Mouse (Mus musculus) NIH3T3 (cell line): ENCODE measurements at regions not wholly inside any gene's neighbourhood (a gene's known extent, or its start where the extent isn't known, plus 50 kb on each side); places are given as distances from the start of the nearest gene placed in this dataset.

ENCODE experiments used
- DNase-seq: peaks from one replicate; pipeline ENCODE4 v3.0.0-alpha.2; 2012; ENCODE audit warnings: low read depth

DNA sequence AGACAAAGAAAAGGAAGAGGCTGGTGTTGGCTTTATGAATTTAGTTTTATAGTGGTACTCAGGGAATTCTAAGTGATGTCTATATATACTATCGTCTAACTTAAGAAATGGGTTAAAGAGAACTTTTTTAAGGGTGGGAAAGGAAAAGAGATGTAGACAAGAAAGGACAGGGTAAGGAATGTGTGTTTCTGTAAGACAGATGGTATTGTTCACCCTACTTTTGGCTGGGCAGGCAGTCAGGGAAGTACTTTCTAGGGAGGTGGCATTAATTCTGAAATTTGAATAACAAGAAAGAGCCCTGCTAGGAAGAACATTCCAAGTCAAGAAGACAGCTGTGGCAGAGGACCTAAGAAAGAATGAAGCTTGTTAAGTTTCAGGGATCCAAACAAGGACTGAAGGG lies 263.0 kb downstream of the Pik3r1 start:
- no peak for DNase-seq

- peak; percentile 47 for DNase-seq
These were observed 263.8 kb downstream of the Pik3r1 start for GRCm38 (mm10) chr13:101504241-101504640.

DNA sequence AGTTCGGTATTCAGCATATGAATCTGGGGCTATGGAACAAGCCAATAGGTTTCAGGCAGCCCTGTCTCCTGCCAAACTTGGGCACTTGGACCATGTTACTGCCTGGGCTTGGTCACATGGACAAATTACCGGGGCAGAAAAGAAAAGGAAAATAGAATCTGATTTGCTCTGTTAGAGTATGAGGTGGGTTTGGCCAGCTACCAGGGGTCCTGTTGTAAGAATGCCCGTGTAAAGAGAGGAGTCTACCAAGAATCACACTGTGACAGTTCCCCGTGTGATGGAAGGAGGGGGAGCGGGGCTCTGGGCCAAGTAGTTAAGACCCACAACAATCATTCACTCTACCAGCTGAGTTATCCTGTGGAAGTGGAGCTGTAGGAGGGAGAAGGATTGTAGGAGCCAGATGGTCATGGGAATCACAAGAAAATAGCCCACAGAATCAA lies 266.2 kb downstream of the Pik3r1 start:
- no peak for DNase-seq

GRCm38 (mm10) chr13:101501061-101501460 lies 267.0 kb downstream of the Pik3r1 start:
- no peak for DNase-seq

DNA sequence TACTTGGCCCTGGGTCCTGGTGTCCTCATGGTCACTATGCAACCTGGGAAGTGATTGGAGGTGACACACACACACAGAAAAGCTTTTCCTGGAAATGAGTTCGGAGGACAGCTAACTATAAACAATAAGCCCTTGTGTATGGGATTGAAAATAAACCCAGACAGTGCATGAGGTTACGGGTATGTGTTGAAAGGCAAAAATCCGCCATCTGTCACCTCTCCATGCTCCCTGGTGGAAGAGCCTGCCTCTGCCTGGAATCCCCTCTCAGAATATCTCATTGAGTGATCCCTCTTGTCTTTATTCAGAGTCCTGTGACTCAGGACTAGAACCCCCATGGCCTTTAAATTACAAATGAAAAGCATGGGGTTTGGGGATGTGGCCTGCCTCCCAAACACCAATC lies 276.2 kb downstream of the Pik3r1 start:
- DNase-seq: no peak

DNA sequence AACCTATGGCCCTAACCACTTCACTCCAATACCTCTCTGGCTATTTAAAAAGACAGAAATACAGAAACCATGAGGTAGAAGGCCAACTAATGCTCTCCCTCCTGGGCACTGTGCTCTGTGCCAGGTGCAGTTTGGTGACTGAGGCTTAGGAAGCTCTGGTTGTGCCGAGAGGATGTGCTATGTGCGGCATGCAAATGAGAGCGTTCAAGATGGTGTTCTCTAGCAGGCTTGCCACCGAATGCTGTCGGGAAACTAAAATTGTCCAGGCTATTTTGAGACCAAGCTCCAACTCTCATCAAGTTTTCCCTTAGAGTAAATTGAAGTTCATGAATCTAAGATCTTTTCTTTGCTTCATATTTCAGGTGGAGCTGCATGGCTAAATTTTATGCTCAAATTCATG lies 277.1 kb downstream of the Pik3r1 start:
- no peak for DNase-seq

DNA sequence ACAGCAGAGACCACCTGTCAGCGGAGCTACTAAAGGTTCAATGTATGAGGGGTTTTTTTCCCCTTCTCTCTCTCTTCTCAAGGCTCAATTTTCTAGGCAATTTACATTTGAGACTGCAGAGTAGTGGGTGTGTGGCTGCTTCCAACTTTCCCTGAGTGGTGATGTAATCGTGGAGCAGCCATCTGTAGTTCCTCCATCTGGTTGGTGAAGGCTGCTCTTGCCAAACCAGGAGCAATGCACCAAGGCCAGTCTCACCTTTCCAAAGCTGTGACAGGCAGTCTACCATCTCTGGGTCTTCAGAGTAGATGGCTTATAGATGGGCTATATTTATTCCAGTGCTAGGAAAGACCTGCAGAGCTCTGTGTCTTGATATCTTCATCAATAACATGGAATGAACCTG lies 280.4 kb downstream of the Pik3r1 start:
- no peak for DNase-seq

- DNase-seq: no peak
These were observed 282.2 kb downstream of the Pik3r1 start for GRCm38 (mm10) chr13:101485823-101486222.

GRCm38 (mm10) chr13:101483816-101484215 lies 284.2 kb downstream of the Pik3r1 start:
- DNase-seq: peak; percentile 16

DNA sequence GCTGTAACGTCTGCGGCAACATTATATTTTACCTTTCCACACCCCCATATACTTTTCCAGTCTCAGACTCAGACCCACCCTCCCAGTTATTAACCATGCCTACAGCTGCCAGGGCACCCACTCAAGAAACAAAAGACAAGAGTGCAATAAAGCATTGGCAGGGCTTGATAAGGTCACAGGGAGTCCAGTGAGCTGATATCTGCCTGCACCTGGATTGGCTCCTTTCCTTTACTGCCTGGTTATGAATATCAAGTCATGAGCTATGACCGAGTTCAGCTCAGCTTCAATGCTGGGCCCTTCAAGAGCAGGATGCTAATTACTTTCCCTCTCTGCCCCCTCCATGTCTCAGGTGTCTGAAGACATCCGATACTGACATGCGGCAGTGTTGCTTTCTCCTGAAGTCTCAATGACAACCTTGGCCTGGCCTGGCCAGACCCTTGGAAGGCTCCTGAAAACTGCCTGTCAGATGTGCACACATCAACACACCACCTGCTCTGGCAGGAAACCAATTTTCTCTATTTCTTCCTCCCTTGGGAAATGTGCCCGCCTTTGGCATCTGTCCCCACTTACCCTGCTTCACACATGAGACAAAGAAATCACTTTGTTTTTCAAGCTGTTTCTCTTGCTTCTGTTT lies 286.3 kb downstream of the Pik3r1 start:
- DNase-seq: no peak

- no peak for DNase-seq
These were observed 288.7 kb downstream of the Pik3r1 start for GRCm38 (mm10) chr13:101479297-101479652.

DNA sequence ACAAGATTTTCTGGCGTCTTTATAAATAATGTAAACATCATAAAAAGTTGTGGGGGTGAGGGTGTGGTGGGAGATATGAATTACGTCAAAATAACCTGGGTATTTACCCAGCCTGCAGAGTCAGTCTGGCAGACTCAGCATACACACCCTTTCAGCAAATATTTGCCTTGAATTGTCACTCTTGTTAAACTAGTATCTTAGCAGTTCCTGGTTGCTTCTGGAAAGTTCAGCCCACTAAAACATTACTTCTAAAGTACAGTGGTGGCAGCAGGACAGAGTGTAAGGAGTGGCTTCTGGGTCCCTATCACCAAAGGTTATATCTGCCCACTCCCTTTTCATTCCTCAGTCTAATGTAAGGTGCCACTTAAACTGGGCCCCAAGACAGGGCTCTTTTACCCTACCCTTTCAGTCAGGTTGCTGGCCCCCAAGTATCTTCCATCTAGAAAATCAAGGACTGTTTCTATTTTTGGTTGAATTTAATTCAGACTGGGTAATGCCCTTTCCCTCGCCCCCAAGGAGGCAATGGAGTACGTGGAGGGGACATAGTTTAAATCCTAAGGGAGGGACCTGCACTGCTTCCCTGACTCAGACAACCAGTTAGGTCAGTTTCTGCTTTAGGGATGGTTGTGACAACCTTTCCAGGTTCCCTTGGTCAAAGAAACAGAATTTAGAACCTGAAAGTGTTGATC lies 289.3 kb downstream of the Pik3r1 start:
- no peak for DNase-seq

- no peak for DNase-seq
These were observed 294.7 kb downstream of the Pik3r1 start for GRCm38 (mm10) chr13:101473349-101473748.

DNA sequence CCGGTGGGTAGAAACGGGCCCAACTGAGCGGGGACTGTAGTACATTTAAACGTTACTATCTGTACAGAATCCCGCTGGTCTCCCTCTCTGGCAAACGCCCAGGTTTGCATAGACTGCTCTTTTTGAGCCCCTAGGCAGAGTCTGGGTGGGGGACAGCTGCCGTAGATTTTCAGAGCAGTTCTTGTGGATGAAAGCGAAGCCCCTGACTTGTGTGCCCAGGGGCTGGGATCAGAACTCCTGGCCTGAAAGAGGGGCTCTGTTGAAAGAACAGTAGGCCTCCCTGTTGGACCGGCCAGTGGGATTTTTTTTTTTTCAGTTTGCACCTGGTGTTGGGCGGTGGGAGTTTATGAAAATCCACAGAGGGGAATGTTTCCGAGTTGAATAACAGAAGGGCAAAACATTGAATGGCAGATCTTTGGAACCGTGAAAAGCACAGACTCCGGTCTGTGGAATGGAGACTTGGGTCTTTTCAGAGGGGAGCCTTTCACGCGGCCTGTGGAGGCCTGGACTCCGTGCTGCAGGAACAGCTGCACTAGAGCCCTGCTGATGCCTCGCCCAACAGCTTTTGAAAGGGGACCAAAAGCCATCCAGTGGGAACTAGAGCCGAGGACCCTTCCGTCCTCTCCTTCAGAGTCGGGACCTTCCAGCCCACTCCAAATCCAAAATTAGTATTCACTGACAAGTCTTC lies 297.3 kb downstream of the Pik3r1 start:
- no peak for DNase-seq

GRCm38 (mm10) chr13:101465748-101466127 lies 302.3 kb downstream of the Pik3r1 start:
- no peak for DNase-seq

DNA sequence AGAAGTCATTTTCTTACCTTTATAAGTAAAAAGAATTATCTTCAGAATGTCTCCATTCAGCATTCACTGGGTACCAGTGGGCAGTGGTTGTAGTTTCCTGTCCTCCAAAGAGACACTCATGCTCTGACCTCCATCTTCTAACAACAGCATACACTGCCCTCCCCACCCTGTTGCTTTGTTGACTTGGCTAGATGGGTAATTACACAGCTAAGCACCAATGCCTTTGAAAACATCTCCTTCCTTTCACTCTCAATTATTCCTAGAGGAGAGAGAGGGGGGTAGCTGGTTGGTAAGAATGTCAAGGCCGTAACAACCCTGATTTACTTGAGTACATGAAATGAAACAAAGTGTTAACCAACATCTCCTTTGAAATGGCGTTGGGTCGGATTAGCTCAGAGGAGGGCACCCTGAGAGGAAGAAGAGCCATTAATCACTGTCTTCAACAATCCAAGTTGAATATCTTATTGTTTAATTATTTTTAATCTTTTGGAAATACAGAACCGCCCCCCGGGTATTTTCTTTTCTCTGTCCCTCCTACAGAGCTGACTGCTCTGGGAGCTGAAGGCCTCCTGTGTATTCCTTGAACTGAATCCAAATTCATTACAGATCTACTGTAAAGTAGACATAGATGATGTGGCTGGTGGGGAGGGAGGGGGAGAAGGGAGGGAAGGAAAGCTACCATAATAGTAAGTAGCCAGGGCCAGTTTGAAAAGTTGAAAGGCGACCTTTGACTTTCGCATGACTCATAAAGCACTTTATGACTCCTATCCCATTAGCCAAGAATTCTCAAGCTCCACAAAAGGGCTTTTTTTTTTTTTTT lies 302.9 kb downstream of the Pik3r1 start:
- DNase-seq: peak; percentile 39

- no peak for DNase-seq
These were observed 311.1 kb downstream of the Pik3r1 start for GRCm38 (mm10) chr13:101456926-101457325.

- DNase-seq: no peak
These were observed 313.7 kb downstream of the Pik3r1 start for GRCm38 (mm10) chr13:101454276-101454675.

- no peak for DNase-seq
These were observed 317.5 kb downstream of the Pik3r1 start for GRCm38 (mm10) chr13:101450501-101450900.

DNA sequence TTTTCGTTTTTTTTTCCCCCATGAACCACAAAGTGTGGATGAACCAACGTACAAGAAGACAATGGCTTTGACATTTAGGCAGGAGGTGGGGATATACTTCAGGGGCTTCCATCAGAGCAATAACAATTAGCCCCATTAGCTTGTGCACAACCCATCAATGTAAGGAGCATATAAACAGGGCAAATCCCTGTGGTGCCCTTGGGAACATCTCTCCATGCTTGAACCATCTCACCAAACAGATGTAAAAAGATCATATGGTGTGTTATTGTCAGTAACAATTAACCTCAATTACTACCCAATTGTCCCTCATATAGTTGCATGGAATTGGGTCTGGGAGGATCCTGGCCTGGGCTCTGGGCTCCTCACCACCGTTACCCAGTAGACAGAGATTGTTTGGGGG lies 328.5 kb downstream of the Pik3r1 start:
- no peak for DNase-seq

DNA sequence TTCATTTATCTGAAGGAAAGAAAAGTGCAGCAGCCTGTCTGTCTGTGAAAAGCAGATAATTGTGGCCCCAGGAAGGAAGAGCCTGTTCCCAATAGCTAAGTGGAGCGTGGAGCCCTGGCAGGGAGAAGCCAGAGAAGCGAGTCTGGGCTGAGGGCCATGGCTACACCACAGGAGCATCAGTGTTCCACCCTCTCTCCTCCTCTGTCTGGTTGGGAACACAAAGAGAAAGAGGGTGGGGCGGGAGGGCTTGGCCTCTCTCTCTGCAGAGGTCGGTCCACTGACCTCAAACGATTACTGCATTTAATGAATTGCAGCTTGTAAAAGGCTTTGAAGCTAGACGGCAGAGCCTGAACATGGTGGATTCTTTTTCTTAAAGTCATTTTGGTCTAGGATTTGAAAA lies 329.0 kb downstream of the Pik3r1 start:
- no peak for DNase-seq

GRCm38 (mm10) chr13:101433162-101433561 lies 334.9 kb downstream of the Pik3r1 start:
- DNase-seq: no peak
